Mouse (Mus musculus) stomach, embryonic 15.5 days (tissue): ENCODE data around the gene Btf3l4. TPM values are rescaled to one million over a fixed set of nuclear protein-coding genes. Genes with fewer than 3 reads are reported as not detected.
A peak's percentile ranks its signal among the peaks of the same experiment; 100 is the strongest.

ENCODE experiments used
- ATAC-seq: fragments of 200-750 bp; cut with Nextera tagmentation; 2 replicates; pipeline ENCODE4 v1.8.0; 2017; ENCODE audit warnings: low read depth, moderate number of reproducible peaks, moderate TSS enrichment; ENCODE audit not compliant: insufficient read depth, low FRiP score
- H3K27ac ChIP-seq: fragments of 300-500 bp; sonication (generic); 2 replicates; pipeline ENCODE4 v1.5.1; 2015; ENCODE audit warnings: mild to moderate bottlenecking, inconsistent platforms
- H3K27me3 ChIP-seq: fragments of 300-500 bp; sonication (generic); replicated peaks from 2 replicates; pipeline ENCODE4 v1.6.1; 2015; ENCODE audit warnings: inconsistent platforms
- H3K36me3 ChIP-seq: fragments of 300-500 bp; sonication (generic); 2 replicates; pipeline ENCODE4 v1.6.1; 2015; ENCODE audit warnings: inconsistent platforms
- H3K4me1 ChIP-seq: fragments of 300-500 bp; sonication (generic); 2 replicates; pipeline ENCODE4 v1.6.1; 2015; ENCODE audit warnings: inconsistent platforms
- H3K4me2 ChIP-seq: fragments of 300-500 bp; sonication (generic); 2 replicates; pipeline ENCODE4 v1.6.1; 2015; ENCODE audit warnings: mild to moderate bottlenecking, inconsistent platforms
- H3K4me3 ChIP-seq: fragments of 300-500 bp; sonication (generic); replicated peaks from 2 replicates; pipeline ENCODE4 v1.5.1; 2015; ENCODE audit warnings: inconsistent platforms
- H3K9ac ChIP-seq: fragments of 300-500 bp; sonication (generic); 2 replicates; pipeline ENCODE4 v1.6.1; 2015; ENCODE audit warnings: inconsistent platforms
- H3K9me3 ChIP-seq: fragments of 300-500 bp; sonication (generic); 2 replicates; pipeline ENCODE4 v1.6.1; 2016; ENCODE audit warnings: inconsistent platforms
- whole genome bisulfite sequencing: fragments of 180-500 bp; shearing (Covaris S2); methylation state at CpG from one replicate; pipeline ENCODE4 v1.1.7; 2015; 5-methylcytosine and 5-hydroxymethylcytosine counted together
- polyA plus RNA-seq: library from polyadenylated mRNA; unstranded; fragments of >200 nt; fragmentation: Nextera tagmentation; extraction: Ambion mirVana; gene quantifications from 2 replicates; pipeline ENCODE4 v1.2.1, GENCODE M21; 2015

Btf3l4 gene
- 122 and 145 TPM in 2 replicates for polyA plus RNA-seq

DNA sequence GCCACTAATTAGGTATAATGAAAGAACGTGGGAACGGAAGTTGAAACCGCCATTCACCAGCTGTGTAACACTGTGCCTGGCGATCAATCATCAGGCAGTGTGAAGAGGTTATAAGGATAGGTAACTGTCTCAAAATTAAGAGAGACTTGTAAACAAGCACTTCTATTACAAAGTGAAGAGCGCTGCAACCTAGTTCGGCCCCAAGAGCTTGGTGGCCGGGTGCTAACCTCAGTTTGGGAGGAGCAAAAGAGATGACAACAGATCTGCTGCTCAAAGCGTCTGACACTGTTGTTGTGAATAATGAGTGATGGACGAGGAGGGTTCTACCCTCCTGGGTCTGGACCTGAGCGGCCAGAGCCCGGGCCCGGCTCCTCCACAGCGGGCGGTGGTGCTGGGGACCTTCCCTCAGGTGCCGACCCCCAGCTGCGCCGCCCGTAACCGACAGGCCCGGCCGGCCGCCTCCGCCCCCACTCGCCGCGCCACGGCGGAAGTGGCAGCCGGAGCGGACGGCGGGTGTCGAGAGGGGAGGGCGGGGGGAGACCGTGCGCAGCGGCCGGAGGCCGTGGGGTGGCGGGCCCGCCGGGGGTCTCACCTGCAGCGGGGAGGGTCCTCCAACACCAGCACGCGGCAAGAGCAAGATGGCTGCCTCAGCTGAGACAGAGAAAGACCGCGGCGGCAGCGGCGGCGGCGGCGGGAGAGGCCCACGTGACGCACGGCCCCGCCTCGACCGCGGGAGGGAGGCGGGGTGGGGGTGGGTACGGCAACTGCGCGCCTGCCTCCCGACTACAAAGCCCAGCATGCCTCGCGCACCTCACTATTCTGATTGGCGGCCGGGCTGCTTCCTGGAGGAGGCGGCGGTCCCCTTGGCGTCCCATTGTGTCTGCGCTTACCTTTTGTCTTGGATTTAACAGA lies at the start of gene Btf3l4:
Gene Btf3l4, minus strand, starts transcription at position 699 of the 912 bp plus-strand sequence.
- Histone ChIP-seq H3K4me3 (peak within 1 kb of the TSS; percentile 89), H3K4me1 (peaks cover 9% of the 10 kb centered on the region; the same call in 1 of the 2 replicates), H3K27me3 (no peaks in the 10 kb centered on the region), H3K9ac (peak within 1 kb of the TSS; percentile 90), H3K9me3 (no peaks in the 10 kb centered on the region), H3K36me3 (0 out of 2 replicates have a peak, but pooled peaks cover 5% of the 10 kb centered on the region), H3K27ac (peak within 1 kb of the TSS; percentile 99), H3K4me2 (peak within 1 kb of the TSS; percentile 76)
- WGBS = under 1% methylated on average over 57 of the region's 73 CpGs
- ATAC-seq = peak; percentile 95

DNA sequence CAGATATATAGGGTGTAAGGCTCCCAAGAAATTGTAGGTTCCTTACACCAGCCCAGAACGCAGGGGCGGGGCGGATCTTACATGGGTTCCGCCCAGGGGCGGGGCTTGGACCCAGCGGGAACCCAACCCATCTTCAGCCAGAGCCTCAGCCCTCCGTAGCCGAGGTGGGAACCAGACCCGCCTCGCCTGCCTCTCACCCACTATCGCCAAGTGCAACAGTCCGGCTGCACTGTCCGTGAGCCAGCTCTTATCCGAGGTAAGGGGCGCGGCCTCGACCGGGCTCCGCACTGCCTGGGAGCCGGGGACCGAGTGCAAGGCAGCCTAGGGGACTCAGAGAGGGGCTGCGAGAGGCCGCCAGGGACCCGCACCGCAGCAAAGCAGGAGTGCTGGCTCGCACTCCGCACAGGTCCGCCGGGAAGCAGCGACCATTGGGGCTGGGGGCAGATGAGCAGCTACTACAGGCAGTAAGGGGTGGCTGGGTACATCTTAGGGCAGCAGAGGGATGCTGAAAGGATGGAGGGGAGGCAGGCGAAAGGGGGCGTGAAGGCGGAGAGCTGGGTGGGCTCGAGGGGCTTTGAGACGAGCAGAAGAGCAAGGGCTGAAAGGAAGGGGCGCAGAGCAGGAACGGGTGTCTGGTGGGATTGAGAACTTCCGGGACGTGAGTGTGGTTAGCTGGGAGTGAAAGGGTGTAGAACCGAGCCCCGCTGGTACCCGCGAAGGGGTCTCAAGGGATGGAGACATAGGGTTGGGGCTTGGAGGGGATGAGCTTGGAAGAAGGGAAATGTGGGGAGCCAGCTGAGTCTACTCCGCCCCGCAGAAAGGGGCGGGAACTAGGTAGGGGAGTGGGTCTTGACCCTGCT lies 45.8 kb upstream of the Btf3l4 start, which contains the start of gene Rab3b:
Gene Rab3b, plus strand, starts transcription at position 101 of the 860 bp plus-strand sequence.
- Histone ChIP-seq H3K4me2 (peak within 1 kb of the TSS; percentile 100), H3K9me3 (no peaks in the 10 kb centered on the region), H3K4me3 (peak within 1 kb of the TSS; percentile 62), H3K27me3 (0 out of 2 replicates have a peak, but pooled peaks cover 3% of the 10 kb centered on the region), H3K4me1 (peaks cover 6% of the 10 kb centered on the region; the same call in 1 of the 2 replicates), H3K27ac (no peak within 1 kb of the TSS), H3K36me3 (no peaks in the 10 kb centered on the region), H3K9ac (peak within 1 kb of the TSS; percentile 29; the same call in 1 of the 2 replicates)
- peak; percentile 93 for ATAC-seq
- under 1% methylated on average over 46 of the region's 46 CpGs for WGBS

DNA sequence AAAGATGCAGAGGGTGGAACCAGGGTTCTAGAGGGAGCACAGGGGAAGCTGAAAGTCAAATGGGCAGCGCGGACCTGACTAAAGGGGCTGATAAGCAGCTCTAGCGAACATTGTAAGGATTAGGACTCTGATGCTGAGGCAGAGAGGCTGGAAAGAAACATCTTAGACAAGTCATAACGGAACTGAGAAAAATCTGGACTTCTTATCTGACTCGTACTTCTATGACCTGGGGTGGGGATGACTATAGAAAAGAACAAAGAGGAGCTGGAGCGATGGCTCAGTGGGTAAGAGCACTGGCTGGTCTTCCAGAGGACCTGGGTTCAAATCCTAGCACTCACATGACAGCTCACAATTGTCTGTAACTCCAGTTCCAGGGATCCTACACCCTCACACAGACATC lies 44.5 kb upstream of the Btf3l4 start:
- no peak for ATAC-seq
- Histone ChIP-seq H3K36me3 (no peaks in the 10 kb centered on the region), H3K9ac (no peak overlapping the region), H3K9me3 (no peaks in the 10 kb centered on the region), H3K4me1 (peaks cover 6% of the 10 kb centered on the region; the same call in 1 of the 2 replicates), H3K4me2 (no peak overlapping the region), H3K4me3 (no peak overlapping the region), H3K27me3 (0 out of 2 replicates have a peak, but pooled peaks cover 3% of the 10 kb centered on the region), H3K27ac (no peak overlapping the region)
- 80% methylated on average over 6 of the region's 6 CpGs for WGBS

DNA sequence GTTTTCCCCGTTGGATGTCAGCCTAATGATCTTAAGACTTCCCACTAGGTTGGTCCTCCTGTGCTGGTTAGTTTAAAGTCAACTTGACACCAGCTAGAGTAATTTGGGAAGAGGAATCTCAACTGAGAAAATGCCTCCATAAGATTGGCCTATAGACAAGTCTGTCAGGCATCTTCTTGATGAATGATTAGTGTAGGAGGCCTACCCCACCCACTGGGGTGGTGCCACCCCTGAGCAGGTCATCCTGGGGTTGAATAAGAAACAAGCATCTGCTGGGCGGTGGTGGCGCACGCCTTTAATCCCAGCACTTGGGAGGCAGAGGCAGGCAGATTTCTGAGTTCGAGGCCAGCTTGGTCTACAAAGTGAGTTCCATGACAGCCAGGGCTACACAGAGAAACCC lies 40.3 kb upstream of the Btf3l4 start:
- 84% methylated on average over 5 of the region's 5 CpGs for WGBS
- Histone ChIP-seq H3K27ac (no peak overlapping the region), H3K4me1 (no peaks in the 10 kb centered on the region), H3K9ac (no peak overlapping the region), H3K4me3 (no peak overlapping the region), H3K36me3 (no peaks in the 10 kb centered on the region), H3K27me3 (0 out of 2 replicates have a peak, but pooled peaks cover 3% of the 10 kb centered on the region), H3K4me2 (no peak overlapping the region), H3K9me3 (no peaks in the 10 kb centered on the region)
- no peak for ATAC-seq

DNA sequence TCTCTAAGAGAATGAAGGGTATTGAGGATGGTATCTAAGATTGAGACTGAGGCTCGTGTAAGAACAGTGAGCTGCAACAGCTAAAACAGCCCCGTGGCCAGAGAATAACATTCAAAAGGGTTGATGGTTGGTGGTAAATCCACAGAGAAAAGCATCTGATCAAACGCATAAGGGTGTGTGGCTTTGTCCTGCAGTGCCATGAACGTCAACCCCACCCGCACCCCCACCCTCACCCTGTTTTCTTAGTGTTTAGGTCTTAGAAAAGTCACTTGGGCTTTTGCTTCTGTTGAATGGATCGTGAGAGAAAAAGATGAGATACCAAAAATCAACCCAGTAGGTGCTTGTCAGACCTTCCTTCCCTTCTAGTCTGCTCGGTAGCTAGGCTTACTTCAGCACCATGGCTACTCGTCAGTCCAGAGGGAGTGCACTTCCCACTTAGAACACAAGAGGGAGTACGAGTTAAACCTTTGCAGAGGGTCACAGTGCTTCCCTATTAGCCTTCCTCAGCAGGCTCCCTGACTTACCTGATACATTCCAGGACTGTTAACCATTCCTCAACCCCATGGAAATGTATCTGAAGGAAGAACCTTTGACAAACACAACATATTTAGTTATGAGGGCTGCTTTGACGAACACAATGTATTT lies 36.4 kb upstream of the Btf3l4 start:
- Histone ChIP-seq H3K4me2 (no peak overlapping the region), H3K9ac (no peak overlapping the region), H3K4me3 (no peak overlapping the region), H3K36me3 (no peaks in the 10 kb centered on the region), H3K4me1 (no peaks in the 10 kb centered on the region), H3K9me3 (no peaks in the 10 kb centered on the region), H3K27ac (no peak overlapping the region), H3K27me3 (no peaks in the 10 kb centered on the region)
- ATAC-seq = peak; percentile 60; the same call in 1 of the 2 replicates
- 34% methylated on average over 10 of the region's 10 CpGs for WGBS

DNA sequence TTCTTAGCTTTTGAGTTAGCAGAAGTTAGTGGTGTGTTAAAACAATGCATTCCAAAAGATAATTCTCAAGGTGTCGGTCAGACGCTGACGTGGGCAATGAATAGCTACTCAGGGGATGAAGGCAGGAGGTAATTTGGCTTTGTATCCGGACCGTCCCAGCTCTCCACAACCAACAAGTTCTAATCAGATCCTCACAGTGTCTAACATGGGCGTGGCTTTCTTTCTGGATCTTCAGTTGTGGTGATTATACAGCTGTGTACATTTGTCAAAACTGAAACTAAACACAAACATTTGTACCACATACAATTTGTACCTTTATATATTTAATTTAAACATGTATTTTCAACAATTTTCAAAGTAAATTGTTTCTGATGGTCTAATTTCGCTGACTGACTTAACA lies 33.4 kb upstream of the Btf3l4 start:
- Histone ChIP-seq H3K4me3 (no peak overlapping the region), H3K4me2 (no peak overlapping the region), H3K4me1 (no peaks in the 10 kb centered on the region), H3K36me3 (peaks cover 4% of the 10 kb centered on the region), H3K9ac (no peak overlapping the region), H3K27ac (no peak overlapping the region), H3K9me3 (no peaks in the 10 kb centered on the region), H3K27me3 (no peaks in the 10 kb centered on the region)
- ATAC-seq = no peak; the same call in 1 of the 2 replicates
- 75% methylated on average over 7 of the region's 7 CpGs for WGBS

DNA sequence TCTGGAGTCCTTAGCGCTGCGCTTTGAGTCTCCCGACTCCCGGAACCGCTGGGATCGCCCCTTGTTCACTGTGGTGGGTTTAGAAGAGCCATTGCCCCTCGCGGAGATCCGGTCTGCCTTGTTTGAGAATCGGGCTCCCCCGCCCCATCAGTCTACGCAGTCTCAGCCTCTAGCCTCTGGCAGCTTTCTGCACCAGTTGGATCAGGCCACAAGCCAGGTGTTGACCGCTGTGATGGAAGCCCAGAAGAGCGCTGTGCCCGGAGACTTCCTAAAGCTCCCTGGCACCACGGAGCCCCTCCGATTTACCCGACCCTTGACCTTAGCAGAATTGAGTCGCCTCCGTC lies 15.1 kb upstream of the Btf3l4 start, which contains the start of gene A730015C16Rik:
Gene A730015C16Rik, minus strand, starts transcription at position 115 of the 344 bp plus-strand sequence.
- 0 out of 2 replicates have a peak, but pooled peaks have one; percentile 27 for ATAC-seq
- Histone ChIP-seq H3K4me1 (peaks cover 6% of the 10 kb centered on the region; the same call in 1 of the 2 replicates), H3K27ac (peak within 1 kb of the TSS; percentile 88), H3K4me3 (peak within 1 kb of the TSS; percentile 81), H3K27me3 (no peaks in the 10 kb centered on the region), H3K9me3 (no peaks in the 10 kb centered on the region), H3K9ac (peak within 1 kb of the TSS; percentile 58), H3K36me3 (no peaks in the 10 kb centered on the region), H3K4me2 (peak within 1 kb of the TSS; percentile 79)
- WGBS = 6% methylated on average over 20 of the region's 20 CpGs

DNA sequence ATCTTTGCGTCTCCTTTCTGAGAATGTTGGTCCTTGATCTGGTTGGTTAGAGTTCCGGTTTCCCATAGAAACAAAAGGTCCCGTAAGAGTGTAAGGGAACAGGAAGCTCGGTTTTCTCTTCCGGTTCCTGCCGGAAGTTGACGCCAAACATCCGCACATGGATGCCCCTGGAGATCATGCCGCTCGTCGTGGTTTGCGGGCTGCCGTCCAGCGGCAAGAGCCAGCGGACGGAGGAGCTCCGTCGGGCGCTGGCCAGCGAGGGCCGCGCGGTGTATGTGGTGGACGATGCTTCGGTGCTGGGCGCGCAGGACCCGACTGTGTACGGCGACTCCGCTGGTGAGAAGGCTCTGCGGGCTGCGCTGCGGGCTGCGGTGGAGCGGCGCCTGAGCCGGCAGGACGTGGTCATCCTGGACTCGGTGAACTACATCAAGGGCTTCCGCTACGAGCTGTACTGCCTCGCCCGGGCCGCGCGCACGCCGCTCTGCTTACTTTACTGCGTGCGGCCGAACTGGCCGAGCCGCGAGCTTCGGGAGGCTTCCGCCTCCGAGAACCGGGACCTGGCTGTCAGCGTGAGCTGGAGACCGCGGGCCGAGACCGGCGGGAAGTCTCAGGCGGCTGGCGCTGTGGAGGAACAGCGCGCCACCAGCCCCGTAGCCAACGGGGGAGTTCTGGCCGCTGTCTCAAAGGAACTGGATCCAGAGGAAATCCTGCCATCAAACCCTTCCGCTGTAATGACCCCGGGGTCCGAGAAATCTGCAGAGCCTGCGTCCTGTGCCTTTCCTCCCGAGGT lies 14.5 kb upstream of the Btf3l4 start, which contains the start of gene Kti12:
Gene Kti12, plus strand, starts transcription at position 71 of the 790 bp plus-strand sequence.
- peak within 1 kb of the TSS; percentile 81 for H3K4me3 ChIP-seq
- WGBS = under 1% methylated on average over 77 of the region's 77 CpGs

DNA sequence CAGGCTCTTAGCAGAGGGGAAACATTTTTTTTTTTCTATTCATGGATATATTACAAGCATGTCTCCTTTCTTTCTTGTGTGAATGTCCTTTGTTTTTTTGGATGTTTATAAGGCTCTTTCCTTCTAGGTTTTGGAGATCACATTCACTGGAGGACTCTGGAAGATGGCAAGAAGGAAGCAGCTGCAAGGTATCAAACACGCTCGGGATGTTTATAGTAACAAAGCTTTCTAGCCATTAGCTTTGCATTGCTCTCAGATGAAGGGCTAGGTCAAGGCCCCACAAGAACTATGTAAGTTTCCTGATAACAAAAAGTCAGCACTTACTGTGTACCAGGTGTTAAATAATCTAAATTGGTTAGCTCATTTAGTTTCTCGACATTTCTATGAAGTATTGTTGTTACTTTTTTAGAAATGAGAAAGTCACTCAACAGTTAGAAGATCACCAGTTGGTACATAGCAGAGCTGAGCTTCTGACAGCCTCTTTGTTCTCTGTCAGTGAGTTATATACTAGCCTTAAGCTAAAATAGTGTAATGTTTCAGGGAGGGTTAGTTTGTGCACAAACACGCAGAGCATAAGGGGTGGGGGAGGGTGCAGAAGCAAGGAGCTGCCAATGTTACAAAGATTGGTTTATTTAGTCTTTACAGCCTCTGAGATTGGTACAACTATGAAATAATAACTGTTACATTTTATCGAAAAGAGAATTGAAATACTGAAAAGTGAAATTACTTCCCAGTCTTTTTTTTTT lies 12.6 kb upstream of the Btf3l4 start:
- H3K27me3 ChIP-seq = no peaks in the 10 kb centered on the region
- peaks cover 6% of the 10 kb centered on the region; the same call in 1 of the 2 replicates for H3K4me1 ChIP-seq
- H3K4me3 ChIP-seq = no peak overlapping the region
- no peak for ATAC-seq
- no peak overlapping the region for H3K4me2 ChIP-seq
- no peaks in the 10 kb centered on the region for H3K9me3 ChIP-seq
- H3K36me3 ChIP-seq = no peaks in the 10 kb centered on the region
- WGBS = 33% methylated on average over 5 of the region's 5 CpGs
- no peak overlapping the region for H3K9ac ChIP-seq
- peak overlapping the region; percentile 31; the same call in 1 of the 2 replicates for H3K27ac ChIP-seq

More for the DNA sequence above, 14.5 kb upstream of the Btf3l4 start, which contains the start of gene Kti12:
- peak within 1 kb of the TSS; percentile 79 for H3K4me2 ChIP-seq
- H3K36me3 ChIP-seq = no peaks in the 10 kb centered on the region
- no peaks in the 10 kb centered on the region for H3K27me3 ChIP-seq
- peak; percentile 87 for ATAC-seq
- peak within 1 kb of the TSS; percentile 58 for H3K9ac ChIP-seq
- no peaks in the 10 kb centered on the region for H3K9me3 ChIP-seq
- H3K27ac ChIP-seq = peak within 1 kb of the TSS; percentile 88
- H3K4me1 ChIP-seq = peaks cover 6% of the 10 kb centered on the region; the same call in 1 of the 2 replicates

DNA sequence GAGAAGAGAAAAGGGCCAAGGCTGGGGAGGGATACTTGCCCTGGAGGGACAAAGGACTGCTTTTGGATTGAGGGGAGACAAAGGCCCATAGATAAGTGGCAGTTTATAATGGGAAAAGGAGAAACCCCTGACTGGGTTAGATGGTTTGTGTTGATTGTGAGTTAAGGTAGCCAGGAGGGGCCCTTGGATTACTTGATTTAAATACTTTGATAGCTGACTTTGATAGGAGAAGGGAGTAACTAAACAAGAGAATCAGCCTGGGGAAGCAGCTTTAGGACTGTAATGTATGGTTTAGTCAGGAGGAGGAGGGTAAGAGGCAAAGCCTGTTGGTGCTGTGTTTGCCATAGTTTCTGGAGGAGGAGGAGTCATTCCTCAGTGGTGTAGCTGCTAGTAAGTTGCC lies 9.9 kb upstream of the Btf3l4 start:
- H3K27ac ChIP-seq = no peak overlapping the region; the same call in 1 of the 2 replicates

More for the DNA sequence above, 9.9 kb upstream of the Btf3l4 start:
- Histone ChIP-seq H3K4me2 (no peak overlapping the region), H3K27me3 (no peaks in the 10 kb centered on the region), H3K4me1 (no peaks in the 10 kb centered on the region), H3K9ac (no peak overlapping the region), H3K36me3 (no peaks in the 10 kb centered on the region), H3K9me3 (no peaks in the 10 kb centered on the region), H3K4me3 (no peak overlapping the region)
- ATAC-seq = no peak
